Mouse (Mus musculus) ovary, postnatal 14 days (tissue): ENCODE results near the gene Prkcd.
"Not testable (repeated sequence)": the region's sequence is repeated elsewhere in the genome, so short reads cannot be mapped to it uniquely, and the experiment has no call there.

Experiments used
- DNase-seq: peaks from one replicate; pipeline ENCODE4 v3.0.0; 2022; ENCODE audit warnings: low spot score

The Prkcd gene

DNA sequence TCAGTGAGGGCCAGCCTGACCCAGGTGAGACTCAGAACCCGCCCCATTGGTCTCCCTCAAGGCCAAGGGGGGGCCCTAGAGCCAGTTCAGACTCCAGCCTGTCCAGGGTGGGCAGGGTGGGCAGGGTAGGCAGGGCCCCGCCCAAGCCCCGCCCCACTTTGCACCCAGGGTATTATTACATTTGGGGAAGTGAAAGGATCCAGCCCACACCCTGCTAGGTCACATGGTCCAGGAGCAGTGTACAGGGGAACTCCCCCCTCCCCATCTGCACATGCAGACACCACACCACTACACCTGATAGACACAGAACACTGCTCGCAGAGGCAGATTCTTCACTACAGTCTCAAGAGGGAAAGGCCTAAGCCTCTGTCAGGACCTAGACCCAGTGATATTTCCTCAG, 18.3 kb downstream of the Prkcd start:
- no peak for DNase-seq

DNA sequence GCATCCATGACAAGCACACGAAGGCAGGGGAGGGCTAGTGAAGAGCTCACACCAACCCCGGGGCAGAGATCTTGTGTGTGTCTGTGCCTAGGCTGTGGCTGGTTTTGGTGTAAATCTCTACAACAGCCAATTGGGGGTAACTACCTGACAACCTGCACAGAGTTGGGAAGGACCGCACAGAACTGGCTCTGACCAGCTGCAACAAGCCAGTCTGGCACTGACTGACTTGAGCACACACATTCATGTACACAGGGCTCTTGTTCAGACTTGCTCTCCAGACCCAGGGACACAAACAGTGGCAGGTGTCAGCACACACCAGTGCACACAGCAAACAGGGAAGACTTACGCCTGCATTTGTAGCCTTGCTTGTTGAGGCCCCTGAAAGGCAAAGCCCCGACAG, 19.2 kb downstream of the Prkcd start:
- DNase-seq, result no peak

DNA sequence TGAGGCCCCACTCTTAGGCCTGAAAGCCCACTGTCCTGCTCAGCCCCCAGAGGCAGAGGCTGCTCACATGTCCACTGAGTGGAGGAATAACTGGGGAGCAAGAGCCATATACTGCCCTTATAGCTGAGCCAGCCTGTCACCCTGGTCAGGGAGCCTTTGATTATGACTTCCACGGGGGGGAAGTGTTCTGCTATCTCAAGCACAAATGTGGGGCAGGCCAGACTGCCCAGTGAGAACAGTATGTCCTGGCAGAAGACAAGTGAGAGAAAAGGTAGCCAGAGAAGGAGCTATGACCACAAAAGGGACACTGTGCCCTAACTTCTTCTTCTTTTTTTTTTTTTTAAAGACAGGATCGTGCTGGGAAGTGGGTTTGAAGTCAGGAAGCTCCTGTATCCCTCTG, 28.9 kb downstream of the Prkcd start:
- no peak for DNase-seq

DNA sequence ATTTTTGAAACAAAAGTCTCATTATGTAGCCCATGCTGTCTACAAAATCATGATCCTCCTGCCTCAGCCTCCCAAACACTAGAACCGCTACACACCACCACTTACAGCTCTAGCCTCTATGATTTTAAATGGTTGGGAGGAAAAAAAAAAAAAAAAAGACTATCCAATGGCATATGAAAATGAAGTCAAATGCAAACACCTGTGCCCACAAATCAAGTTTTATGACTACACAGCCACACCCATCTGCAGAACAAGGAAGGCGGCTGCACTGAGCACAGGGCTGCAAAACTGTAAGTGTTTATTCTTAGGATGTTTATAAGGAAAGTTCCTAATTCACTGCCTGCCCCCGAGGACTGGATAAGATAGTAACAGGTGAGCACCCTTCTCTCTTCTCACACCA, 29.6 kb downstream of the Prkcd start:
- DNase-seq, result no peak

DNA sequence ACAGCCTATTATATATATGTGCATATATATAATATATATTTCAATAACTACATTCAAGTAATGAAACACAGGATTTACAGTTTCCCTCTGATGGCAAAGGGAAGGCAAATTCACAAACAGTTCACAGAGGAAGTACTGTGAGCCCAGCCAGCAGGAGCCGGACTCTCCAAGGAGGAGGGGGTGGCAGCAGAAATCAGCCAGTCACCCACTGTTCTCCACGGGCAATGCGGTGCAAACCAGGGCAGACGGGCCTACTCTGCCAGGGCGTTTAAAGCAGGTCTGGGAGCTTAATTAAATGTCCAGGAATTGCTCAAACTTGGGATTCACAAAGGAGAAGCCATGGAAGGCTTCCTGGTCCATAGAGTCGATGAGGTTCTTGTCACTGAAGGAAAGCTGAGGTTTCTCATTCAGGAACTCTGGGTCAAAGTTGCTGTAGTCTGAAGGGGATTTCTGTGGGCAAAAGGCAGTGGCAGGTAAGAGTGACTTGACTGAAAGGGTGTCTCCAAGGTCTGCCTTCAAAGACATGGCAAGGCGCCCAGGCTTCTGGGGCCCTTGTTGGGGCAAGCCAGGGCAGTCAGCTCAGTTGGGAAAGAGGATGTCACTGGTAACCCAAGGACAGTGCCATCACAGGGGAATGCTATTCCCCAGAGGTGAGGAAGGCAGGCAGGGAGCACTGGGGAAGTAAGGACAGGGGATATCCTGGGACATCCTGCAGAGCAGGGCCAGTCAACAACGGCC, 30.3 kb downstream of the Prkcd start:
- DNase-seq, result no peak

DNA sequence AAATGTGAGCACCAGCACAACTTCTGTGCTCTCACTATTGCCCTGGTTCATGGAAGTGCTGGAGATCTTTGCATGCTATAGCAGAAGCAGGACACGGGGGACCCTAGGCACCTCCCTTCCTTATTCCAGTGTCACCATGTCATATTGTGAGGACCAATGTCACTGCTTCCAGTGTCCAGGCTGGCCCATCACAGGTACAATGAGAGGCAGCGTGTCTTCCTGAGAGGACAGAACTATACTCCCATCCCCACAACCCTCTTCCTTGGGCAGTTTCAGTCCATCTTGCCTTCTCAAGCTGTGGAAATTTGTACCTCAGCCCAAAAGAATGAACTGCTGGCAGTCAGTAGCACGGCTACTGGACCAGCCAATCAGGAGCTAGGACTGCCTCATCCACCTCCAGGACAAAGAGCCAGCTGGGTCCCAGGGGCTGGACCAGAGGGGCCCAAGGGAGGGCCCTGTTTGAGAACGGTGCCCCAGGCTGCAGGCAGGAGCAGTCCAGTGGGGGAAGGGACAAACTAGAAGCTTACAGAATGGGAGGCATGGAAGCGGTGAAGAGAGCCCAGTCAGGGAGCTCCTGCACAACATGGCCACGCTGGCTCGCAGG, 31.8 kb downstream of the Prkcd start:
- DNase-seq, result peak; percentile 61

DNA sequence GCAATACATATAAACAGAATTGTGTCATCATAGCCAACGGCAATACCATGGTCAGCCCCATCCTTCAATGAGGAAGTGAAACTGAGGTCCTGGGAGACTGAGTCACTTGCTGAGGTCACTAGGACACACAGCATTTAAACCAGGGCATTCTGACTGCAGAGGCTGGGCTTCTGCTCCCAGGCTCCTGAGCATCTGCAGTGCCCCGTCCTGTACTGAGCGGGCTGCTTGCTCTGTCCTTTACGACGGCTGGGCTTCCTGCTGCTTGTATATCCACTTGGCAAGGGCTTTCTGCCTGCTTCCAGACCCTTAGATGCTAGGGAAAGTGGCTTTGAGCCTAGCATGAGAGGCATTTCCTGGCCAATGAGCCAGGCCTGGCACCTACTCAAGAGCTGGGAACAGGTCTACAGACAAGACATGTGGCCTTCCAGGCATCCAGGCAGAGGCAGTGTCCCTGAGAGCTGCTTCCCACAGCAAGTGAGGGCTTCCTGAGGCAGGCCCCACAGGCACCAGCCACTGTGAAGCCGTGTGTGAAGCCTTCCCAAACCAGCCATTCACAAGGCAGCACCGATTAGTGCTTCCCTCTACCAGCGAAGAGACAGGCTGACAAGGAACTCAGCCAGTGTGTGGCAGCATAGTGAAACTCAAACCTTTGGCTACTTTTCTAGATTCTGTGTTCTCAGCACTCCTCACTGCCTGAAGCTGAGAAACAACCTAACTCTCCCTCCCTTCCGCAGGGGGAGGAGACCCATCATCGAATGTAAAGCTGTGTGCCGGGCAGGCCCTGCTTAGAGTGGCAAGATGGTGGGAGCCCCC, 32.5 kb downstream of the Prkcd start:
- peak; percentile 52 for DNase-seq

DNA sequence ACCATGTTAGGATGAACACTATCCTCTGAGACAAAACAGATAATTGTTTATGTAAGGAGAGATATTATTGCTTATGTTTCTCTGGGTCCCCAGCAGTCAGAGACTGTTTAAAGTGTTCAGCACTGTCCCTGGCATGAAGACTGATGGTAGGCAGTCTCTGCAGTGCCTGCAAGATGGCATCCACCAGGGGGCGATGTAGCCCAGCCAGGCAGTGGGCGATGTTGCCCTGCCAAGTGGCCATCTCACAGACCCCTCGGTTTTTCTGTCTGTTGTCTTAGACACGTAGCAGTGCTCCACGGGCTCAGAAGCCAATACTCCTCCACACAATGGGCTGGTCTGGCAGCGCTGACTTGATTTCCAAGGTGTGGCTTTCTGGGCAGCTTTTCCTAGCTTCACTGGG, 34.6 kb downstream of the Prkcd start:
- peak; percentile 79 for DNase-seq

DNA sequence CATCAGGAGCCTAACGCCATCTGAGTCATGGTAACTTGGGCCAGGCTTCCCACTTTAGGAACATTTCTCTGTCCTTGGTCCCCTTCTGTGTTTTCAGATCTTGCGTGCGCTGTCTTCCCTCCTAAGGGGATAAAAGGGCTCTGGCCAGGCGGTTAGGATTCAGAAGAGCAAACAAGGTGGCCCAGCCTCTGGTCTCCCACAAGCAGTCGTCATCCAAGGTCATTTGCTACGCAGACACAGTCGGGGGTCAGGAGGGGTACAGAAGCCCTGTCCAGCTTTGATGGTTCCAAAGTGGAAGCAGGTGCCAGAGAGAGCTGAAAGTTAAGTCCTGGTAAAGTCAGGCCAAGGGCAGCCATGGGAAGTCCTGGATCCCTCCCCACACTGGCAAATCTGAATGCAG, 35.1 kb downstream of the Prkcd start:
- DNase-seq, result no peak

DNA sequence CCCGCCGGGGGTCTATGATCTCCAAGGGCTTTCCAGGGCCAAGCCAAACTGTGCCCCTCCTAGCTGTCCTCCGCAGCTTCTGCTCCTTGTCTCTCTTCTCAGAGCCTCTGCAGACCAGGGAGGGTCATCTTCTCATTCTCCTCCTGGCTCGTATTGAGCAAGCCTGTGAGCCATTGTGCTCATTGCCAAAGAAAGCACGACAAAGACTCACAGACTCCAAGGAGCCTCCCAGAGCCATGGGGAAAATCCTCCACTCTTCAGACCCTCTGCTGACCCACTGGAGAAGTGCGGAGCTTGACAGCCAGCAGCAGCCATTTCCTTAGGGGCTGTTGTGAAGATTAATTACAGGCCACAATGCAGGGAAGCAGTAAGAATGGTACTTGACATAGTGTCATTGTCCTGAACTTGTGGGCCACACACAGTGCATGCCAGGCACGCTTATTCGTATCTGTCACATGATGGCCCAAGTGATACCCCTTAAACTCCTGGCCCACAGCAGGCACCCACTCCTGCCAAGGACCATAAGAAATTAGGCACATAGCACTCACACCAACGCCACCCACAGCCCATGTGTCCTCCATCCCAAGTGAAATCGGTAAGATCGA, 35.9 kb downstream of the Prkcd start:
- DNase-seq, result no peak

DNA sequence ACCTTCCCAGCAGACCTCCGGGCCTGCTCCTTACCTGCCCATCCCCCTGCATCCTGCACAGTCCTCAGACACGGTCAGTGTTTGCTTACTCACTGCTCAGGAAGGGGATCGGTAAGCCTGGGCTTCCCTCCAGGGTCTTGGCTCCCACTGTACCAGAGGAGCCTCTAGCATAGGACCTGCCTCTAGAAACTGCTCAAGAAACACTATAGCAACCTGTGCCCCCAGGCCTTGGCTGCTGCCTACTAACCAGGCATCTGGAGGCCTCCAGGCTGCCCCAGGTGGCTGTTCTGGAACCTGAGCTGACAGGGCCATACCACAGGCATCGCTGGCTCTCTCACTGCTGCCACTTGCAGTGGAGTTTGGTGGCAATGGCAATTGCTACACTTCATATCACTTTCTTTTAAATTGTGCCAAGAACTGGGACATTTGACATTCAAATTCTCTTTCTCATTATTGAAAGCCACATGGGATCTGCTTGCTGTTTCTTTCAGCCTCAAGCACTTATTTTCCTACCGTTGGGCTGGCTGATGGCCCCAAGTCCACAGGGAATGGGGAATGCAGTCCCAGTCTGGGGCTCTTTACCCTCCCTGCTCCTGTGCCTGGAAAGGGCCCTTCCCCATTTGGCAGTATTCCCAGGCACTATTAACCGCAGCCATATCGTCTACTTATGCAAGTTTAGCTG, 39.1 kb downstream of the Prkcd start:
- DNase-seq, result no peak

DNA sequence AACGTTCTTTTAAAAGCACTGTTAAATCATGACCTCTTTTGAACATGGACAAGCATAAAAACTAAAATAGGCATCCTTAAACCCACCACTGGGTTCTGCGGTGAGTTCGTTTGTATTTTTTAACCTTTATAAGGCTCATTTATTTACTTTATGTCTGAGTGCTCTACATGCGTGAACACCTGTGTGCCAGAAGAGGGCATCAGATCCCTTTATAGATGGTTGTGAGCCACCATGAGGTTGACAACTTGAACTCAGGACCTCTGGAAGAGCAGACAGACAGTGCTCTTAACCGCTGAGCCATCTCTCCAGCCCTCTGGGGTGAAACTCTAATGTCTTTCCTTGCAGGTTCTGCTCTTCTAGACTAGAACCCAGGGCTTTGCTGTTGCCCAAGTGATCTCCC, 40.7 kb downstream of the Prkcd start:
- DNase-seq, result no peak

DNA sequence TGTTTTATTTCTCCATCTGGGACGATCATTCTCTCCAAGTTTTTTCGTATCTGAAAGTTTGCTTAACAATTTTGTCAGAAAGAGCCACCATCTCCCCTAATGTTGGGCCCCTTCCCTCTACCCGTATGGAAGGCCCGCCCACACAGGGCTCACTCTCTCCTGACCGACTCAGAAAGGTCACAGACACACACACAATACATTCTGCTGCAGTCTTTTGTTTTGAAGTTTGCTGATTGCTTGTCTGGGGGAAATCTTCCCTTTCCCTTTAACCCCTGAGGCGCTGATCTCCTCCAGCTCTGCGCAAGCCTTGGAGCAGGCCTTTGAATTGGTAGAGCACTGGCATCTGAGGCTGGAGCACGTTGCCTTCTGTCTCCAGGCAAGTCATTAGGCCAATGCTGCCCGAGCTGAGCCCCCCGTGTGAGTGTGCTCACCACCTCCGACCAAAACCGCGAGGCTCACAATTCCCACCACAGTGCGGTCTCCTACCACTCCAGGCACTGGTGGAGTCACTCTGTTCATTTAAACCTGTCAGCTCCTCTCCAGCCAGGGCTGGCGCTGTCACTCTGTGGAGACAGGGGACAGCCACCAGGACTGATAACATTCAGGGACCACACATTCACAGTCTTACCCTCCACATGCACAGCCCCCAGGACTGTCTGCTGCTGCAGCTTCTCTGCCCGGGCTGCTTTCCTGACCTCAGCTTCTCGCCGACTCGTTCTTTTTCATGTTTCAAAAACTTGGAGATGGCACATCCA, 41.3 kb downstream of the Prkcd start:
- no peak for DNase-seq

DNA sequence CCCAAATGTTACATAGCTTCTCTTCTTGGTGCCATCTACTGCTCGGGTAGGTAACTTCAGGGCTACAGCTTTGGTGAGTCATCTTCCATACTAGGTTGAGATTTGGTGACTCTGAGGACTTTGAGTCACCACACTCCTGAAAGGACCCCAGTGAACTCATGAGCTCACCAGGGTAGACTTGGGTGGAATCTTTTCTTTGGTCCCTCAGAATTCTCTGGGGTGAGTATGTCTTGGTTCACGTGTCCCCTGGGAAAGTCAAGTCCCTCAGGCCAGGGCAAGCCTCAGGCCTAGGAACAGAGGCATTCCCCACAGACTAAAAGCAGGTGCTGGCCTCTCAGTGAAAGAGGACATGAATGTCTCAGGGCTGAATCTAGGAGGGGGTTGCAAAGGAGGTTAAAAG, 41.9 kb downstream of the Prkcd start:
- no peak for DNase-seq

DNA sequence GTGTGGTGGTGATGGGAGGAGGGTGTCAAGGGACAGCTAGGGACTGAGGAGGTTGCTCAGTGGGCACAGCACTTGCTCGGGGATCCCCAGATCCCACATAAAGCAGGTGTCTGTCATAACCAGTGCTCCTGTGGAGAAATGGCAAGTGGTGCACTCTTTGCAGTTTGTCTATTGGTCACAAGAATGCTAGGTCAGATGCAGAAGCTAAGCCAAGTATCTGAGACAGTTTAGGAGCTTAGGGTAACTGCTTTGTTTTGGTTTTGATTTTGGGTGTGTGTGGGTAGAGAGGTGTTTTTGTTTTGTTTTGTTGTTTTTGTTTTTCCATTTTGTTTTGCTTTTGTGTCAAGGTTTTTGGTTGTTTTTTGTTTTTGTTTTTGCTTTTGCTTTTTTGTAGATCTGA, 44.8 kb downstream of the Prkcd start:
- DNase-seq, result no peak

DNA sequence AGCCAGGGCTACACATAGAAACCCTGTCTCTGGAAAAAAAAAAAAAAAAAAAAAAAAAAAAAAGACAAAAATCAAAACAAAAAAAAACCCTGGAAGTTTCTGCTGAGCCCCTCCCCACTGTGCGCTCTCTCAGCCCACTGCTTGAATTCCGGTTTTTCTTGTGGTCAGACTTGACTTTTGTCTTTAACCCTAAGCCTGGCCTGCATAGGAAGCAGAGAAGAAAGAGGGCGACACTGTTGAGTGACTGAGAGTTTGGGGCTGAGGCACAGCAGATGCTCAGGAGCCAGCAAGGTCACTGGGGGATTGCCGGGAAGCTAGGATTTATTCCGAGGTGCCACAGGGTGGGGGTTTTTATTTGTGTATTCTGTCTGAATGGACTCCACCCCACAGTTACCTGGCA, 46.1 kb downstream of the Prkcd start:
- no peak for DNase-seq

DNA sequence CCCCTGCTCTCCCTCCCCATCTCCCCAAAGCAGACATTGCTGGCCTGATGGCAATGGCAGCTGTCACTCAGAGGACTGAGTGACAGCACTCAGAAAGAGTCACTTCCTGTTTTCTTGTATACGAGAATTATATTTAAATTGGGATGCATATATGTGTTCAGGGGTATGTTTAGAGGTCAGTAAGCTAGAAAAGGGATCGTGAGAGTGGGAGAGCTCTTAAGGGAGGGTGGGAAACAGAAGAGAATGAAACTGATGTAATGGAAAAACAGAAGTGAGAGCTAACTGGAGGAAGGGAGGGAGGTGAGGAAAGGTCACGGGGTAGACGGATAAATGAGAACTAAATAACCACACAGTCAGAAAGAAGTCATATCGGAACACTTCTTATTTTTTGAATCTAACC, 46.8 kb downstream of the Prkcd start:
- DNase-seq, result no peak

DNA sequence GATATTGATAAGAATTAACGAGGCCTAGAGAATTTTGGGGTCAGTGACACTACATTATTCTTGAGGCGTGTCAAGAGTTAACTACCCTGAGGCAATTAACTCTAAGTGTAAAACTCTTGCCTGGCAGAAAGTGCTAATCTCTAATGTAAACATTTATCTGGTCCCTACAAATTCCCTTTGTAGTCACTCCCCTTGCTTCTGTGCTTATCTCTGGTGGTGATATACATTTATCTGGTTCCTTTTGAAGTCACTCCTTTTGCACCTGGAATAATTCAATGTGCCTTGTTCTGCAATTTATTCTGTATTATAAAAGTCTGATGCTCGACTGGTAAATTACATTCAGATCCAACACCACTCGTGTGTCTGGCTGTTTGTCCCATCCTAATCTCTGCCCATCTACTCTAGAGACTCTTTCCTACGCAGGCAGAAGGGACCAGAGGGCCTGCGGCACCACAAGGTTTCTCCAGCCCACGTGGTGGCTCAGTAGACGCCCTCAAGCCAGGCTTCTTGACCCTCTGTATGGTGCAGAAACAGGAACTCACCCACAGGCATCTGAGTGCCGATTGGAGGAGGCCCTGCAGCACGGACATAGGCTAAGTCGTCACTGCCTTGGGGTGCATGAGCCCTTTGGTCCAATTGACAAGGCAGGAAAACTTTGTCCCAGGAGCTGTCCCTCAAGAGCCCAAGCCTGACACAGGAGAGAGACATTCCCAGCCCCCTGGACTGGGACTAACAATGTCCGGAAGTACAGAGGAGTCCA, 48.5 kb downstream of the Prkcd start:
- DNase-seq, result not testable (repeated sequence)

DNA sequence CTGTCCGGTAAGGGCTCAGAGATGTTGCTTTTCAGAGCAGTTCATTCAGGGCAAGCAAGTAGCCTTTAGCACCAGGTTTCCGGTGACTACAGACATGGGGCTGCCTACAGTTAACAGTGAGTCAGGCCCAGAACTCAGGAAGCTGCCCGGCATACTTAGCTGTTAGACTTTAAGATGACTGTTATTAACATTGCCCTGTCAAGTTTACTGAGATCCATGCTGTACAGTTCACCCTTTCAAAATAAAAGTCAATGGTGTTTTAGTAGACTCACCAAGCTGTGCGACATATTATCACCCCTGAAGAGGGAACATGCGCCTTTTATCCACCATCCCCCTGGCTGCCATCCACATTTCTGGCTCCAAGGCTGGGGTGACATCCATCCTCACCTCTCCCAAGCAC, 49.8 kb downstream of the Prkcd start:
- DNase-seq, result no peak

DNA sequence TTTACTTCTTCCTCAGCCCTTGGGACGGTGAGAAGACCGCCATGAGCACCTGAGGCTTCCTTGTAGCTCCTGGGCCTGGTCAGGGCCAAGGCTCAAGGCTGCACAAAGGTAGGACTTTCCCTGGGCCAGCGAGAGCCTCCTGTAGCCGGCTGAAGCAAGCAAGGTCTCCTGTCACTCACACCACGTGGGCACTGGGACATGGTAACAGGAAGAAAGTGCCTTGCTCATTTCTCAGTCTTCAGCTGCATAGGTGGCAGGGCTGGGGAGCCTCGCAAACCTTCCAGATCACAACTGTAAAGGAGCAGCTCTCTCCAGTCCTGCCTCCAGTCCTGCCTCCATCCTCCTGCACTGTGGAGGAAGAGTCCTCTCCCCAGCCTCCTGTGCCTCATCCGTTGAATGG, 50.2 kb downstream of the Prkcd start:
- no peak for DNase-seq
